Mouse (Mus musculus): Measurements from ENCODE around the gene Padi3.

Padi3 gene

GRCm38 (mm10) chr4:140815996-140816917, 5.8 kb upstream of the Padi3 start:
- peak; percentile 82 for DNase-seq (ENCODE audit: low read depth, low spot score)

- DNase-seq (ENCODE audit: low read depth, low spot score): peak; percentile 80
Measured at GRCm38 (mm10) chr4:140815496-140815895, 5.0 kb upstream of the Padi3 start.

GRCm38 (mm10) chr4:140814241-140815225, 4.1 kb upstream of the Padi3 start:
- DNase-seq (ENCODE audit: low read depth, low spot score): peak; percentile 71

- peak; percentile 11 for DNase-seq (ENCODE audit: low read depth, low spot score)
Measured at GRCm38 (mm10) chr4:140813358-140814185, 3.1 kb upstream of the Padi3 start.

GRCm38 (mm10) chr4:140812609-140813008, 2.2 kb upstream of the Padi3 start:
- DNase-seq (ENCODE audit: low read depth, low spot score): peak; percentile 33

GRCm38 (mm10) chr4:140812191-140812590, 1.7 kb upstream of the Padi3 start:
- DNase-seq (ENCODE audit: low read depth, low spot score): peak; percentile 37

GRCm38 (mm10) chr4:140809118-140809517, 1.3 kb downstream of the Padi3 start:
- no peak for DNase-seq (ENCODE audit: low read depth, low spot score)

- no peak for DNase-seq (ENCODE audit: low read depth, low spot score)
Measured at GRCm38 (mm10) chr4:140804601-140805000, 5.8 kb downstream of the Padi3 start.

GRCm38 (mm10) chr4:140801364-140801763, 9.1 kb downstream of the Padi3 start:
- DNase-seq (ENCODE audit: low read depth, low spot score): no peak

GRCm38 (mm10) chr4:140796786-140797185, 13.7 kb downstream of the Padi3 start:
- DNase-seq (ENCODE audit: low read depth, low spot score): no peak

- DNase-seq (ENCODE audit: low read depth, low spot score): no peak
Measured at GRCm38 (mm10) chr4:140794678-140795077, 15.8 kb downstream of the Padi3 start.

GRCm38 (mm10) chr4:140793795-140794194, 16.7 kb downstream of the Padi3 start:
- DNase-seq (ENCODE audit: low read depth, low spot score): no peak

- no peak for DNase-seq (ENCODE audit: low read depth, low spot score)
Measured at GRCm38 (mm10) chr4:140792584-140792983, 17.9 kb downstream of the Padi3 start.

GRCm38 (mm10) chr4:140791071-140791470, 19.4 kb downstream of the Padi3 start:
- DNase-seq (ENCODE audit: low read depth, low spot score): no peak

GRCm38 (mm10) chr4:140789983-140790382, 20.5 kb downstream of the Padi3 start:
- DNase-seq (ENCODE audit: low read depth, low spot score): no peak

GRCm38 (mm10) chr4:140788983-140789382, 21.5 kb downstream of the Padi3 start:
- DNase-seq (ENCODE audit: low read depth, low spot score): peak; percentile 66

- DNase-seq (ENCODE audit: low read depth, low spot score): no peak
Measured at GRCm38 (mm10) chr4:140788264-140788663, 22.2 kb downstream of the Padi3 start.

GRCm38 (mm10) chr4:140787414-140787813, 23.0 kb downstream of the Padi3 start:
- DNase-seq (ENCODE audit: low read depth, low spot score): no peak

GRCm38 (mm10) chr4:140785217-140785616, 25.2 kb downstream of the Padi3 start:
- no peak for DNase-seq (ENCODE audit: low read depth, low spot score)

- DNase-seq (ENCODE audit: low read depth, low spot score): no peak
Measured at GRCm38 (mm10) chr4:140784292-140784945, 26.0 kb downstream of the Padi3 start.

GRCm38 (mm10) chr4:140782821-140783220, 27.6 kb downstream of the Padi3 start:
- DNase-seq (ENCODE audit: low read depth, low spot score): no peak

All from CD4-positive helper T cell, adult 2 months (primary cell).